Mouse (Mus musculus): Measurements from ENCODE around the gene Rcsd1. TPM values are rescaled to one million over a fixed set of nuclear protein-coding genes. Genes with fewer than 3 reads are reported as not detected.

Gene Rcsd1
- total RNA-seq (2021): 1 to 10 TPM; 6.4 to 8.5 TPM
- long read RNA-seq, experiment 1, full-length matches to known transcripts: 5 of 9 reads
- long read RNA-seq, experiment 1, partial matches to known transcripts: 3 of 9 reads
- long read RNA-seq, experiment 1, other reads (novel, unspliced or antisense): 1 of 9 reads
- long read RNA-seq, experiment 2, full-length matches to known transcripts: 9 of 11 reads
- long read RNA-seq, experiment 2, partial matches to known transcripts: 0 of 11 reads
- long read RNA-seq, experiment 2, other reads (novel, unspliced or antisense): 2 of 11 reads

DNA sequence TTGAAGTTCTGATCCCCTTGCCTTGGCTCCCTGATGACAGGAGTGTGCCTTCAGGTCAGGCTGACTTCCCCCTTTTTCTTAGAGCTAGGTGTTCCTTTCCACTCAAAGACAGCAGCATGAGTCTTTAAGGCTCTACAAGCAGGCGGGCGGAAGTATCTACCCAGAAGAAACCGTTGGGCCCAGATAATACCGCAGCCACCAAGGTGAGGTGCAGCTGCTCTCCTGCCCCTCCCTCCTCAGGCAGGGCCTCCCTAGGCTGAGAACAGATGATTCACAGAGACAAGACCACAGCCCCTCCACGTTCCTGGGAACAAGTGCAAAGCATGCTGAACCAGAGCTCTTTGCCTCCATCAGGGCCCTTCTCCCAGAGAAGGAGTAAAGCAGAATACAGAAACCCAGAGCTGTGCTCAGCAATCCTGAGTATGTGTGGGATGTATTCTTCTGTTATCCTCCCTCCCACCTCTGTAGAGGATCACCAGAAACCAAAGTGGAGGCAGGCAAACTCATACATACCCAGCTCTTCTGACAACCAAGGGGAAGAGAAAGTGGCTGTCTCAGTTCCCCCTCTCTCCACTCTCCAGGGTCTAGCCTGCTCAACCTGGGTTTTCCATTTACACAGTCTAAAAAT is at the start of gene Rcsd1:
Gene Rcsd1, minus strand, starts transcription at position 129 of the 628 bp plus-strand sequence.
- DNase-seq (ENCODE audit: low spot score in 2 of 2): no peak
- intact Hi-C loops (cut with DNase I): no loop called here

DNA sequence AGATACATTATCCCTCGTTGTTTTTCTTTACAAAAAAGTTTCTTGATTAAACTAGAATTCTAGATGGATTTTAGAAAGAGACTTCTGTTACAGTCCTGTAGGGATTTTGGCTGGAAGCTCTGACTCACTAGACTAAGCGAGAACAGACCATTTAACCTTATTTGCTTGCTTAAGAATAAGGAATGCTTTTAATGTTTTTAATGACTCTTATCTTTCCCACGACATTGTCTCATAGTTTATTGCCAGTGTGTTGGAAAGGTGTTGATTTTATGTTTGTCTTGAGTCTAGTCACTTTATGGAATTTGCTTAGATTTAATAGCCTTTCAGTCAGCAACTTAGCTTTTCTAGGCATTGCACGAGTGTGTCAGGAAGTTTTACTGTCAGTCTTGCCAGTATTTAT is 45.6 kb upstream of the Rcsd1 start:
- no peak for DNase-seq (ENCODE audit: low spot score in 2 of 2)
- intact Hi-C loops (cut with DNase I): loop anchor here (1.0 kb wide), 1 partner anchor 196 kb away; no protein-coding TSS in a partner anchor

DNA sequence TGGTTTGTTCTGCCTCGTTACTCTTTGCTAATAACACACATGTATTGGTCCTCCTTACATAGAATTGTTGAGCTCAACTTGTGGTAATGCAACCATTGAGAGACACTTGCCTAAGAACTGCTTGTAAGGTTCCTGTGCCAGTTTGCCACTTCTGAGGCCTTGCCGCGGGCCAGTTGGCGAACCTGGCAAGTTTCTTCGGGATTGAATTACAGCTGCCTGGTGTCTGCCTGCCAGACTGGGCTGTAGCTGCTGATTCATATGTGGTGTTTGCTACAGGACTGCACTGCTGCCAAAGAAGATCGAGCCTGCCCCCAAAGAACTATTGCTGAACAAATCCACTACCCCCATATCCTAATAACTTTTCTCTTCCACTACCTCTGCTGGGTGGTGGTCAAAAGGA is 44.6 kb upstream of the Rcsd1 start:
- intact Hi-C loops (cut with DNase I): no loop called here
- DNase-seq (ENCODE audit: low spot score in 2 of 2): no peak

DNA sequence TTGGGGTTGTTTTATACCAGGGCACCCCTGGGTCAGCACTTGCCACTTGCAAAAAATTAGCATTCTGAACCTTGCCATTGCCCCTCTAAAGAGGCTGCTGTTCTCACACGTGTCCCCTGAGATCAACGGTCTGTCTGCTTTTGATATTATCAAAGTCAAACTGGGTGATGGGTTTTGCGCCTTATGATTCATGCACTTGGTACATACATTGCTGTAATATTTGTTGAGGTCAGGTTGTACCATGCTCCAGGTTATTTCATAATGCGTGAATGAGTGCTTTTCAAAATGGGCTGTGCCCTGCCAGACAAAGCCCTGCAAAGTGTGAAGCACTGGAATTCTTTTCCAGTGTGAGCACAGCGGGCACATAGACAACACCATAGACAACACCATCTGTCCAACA is 42.3 kb upstream of the Rcsd1 start:
- no peak for DNase-seq (ENCODE audit: low spot score in 2 of 2)
- intact Hi-C loops (cut with DNase I): no loop called here

DNA sequence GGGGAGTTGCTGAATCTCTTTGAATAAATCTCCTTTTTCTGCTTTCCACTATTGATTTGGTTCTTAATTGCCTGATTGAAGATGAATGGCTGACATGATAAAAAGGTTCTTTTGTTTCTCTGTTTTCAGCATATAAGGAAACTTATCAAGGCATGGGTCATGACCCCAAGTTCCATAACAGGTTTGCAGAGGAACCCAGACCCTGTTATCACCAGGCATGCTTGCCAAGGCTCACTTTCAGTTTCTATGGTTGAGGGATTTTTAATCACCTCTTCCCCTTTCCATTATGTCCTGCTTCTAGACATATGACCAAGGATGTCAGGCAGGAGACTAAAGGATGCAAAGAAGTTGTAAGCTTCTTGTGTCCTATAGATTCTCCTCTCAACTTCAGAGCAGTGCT is 41.6 kb upstream of the Rcsd1 start:
- no peak for DNase-seq (ENCODE audit: low spot score in 2 of 2)
- intact Hi-C loops (cut with DNase I): no loop called here

DNA sequence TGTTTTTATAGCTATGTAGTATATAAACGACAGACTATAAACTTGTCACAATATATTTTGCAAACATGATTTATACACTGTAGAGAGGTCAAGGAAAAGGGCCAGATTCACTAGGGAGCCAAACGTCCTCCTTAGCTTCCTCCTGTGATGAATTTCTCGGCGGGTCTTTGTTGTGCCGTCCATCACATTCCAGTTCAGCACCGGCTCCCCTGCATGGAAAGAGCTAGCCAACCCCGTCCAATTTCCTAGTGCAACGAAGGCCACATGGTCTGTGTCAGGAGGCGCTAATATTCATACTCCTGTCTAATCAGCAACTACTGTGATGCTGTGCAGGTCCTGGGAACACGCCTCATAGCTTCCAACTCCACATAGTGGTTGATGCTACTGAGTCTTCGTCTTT is 38.5 kb upstream of the Rcsd1 start:
- no peak for DNase-seq (ENCODE audit: low spot score in 2 of 2)
- intact Hi-C loops (cut with DNase I): no loop called here

DNA sequence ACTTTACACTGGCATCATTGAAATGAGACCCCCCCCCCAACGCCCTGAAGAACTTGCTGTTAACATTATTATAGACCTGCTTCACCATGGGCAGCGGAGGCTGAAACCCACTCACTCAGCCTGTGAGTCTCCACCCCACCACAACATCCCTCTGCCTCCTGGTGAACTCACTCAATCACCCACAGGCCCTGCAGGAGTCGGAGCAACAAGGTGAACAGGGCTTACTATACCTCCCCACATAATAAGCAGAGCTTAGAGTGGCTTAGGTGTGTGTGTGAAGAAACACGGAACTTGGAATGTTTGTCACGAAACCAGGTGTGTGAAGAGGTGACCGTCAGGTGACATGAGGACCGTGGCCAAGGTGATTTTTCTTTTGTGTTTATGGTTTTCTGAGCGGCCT is 32.4 kb upstream of the Rcsd1 start:
- no peak for DNase-seq (ENCODE audit: low spot score in 2 of 2)

DNA sequence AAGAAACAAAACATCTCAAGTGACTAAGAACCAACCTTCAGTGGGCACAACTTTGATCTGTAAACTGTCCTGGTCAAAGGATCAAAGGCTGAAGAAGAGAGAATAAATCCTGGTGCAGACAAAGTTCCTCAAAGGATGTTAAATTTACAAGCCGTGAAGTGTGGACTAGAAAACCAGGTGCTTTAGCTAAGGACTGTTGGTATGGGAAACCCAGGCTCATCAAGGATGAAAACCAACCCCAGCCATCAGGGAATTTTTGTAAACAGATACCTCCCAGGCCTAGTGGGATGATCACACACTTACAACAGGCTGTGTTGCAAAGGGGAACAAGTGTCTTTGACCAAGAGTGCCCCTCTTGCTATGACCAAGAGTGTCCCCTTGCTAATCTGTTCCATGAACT is 29.4 kb upstream of the Rcsd1 start:
- intact Hi-C loops (cut with DNase I): no loop called here
- no peak for DNase-seq (ENCODE audit: low spot score in 2 of 2)

More for the DNA sequence above, 32.4 kb upstream of the Rcsd1 start:
- intact Hi-C loops (cut with DNase I): no loop called here

DNA sequence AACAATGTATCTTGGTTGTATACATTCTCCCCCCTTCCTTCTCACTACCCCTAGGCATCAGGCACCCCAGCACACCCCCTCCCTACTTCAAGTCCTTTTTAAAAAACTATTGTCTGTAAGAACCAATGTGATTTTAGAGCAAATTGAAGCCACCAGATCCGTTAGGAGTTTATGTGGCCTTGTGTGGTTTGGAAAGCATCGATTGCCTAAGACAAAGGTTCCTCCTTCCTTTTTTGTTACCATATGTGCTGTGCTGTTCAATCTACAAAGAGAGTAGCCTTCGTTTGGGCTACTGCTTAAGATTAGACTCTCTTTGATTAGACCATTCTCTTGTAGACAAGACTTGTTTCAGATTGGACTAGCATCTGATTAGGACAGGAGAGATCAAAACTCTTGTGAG is 28.3 kb upstream of the Rcsd1 start:
- no peak for DNase-seq (ENCODE audit: low spot score in 2 of 2)

DNA sequence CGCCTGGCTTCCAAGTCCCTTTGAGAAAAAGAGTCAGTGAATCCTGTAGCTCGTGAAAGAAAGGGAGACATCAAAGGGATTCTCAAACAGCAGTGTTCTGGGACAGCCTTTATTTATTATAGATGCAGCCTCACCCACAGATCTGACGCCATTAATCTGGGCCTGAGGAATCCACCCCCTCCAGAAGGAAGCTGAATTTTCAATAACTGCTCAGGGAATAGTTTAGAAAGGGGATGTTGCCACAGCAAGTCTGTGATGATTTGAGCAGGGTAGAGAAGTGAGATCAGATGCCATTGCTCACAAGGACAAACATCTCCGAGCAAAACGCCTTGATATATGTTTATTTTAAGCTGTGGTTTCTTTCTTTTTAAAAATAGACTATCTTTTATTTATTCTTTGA is 27.9 kb upstream of the Rcsd1 start:
- intact Hi-C loops (cut with DNase I): loop anchor here (2.0 kb wide), 1 partner anchor 155 kb away; no protein-coding TSS in a partner anchor
- no peak for DNase-seq (ENCODE audit: low spot score in 2 of 2)

More for the DNA sequence above, 28.3 kb upstream of the Rcsd1 start:
- intact Hi-C loops (cut with DNase I): loop anchor here (2.0 kb wide), 1 partner anchor 155 kb away; no protein-coding TSS in a partner anchor

DNA sequence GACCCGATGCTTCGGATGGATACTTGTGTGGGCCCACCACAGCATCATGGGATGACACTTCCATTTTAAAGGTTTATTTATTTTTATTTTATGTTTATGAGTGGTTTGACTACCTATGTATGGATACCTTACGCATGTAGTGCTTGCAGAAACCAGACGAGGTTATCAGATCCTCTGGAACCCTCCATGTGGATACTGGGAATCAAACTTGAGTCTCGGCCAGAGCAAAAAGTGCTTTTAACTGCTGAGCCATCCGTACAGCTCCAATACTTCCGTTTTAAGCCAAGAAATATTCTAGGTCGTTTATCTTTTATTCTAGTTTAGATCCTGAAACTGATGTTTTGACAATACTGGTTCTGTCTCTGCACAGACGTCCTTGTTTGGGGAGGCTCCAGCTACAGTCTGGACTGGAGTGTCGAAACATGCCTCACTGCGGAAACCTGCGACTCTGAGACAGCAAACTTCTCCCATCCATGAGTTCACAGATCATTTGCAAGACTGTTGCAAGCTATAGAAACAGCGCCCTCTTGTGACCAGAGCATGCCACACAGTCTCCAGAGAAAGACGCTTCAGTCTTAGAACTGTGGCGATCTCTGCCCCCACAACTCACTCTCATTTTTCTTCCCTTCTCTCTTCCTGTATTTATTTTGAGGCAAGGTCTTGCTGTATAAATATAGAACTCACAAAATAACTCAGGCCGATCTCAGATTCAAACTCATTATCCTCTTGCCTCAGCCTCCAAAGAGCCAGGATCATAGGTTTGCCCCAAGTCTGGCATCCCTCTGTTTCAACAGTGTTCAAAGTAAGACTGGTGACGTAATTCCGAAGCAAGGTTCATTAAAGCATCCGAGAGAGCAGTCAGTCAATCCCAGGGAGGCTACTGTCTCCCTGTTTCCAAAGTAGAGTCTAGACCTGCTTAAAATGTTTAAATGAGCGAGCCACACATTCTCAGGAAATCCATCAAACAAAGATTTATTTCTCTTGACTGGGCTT is 26.6 kb upstream of the Rcsd1 start:
- intact Hi-C loops (cut with DNase I): loop anchor here (1.0 to 2.0 kb wide), 2 partner anchors 76 to 153 kb away; no protein-coding TSS in a partner anchor
- DNase-seq (ENCODE audit: low spot score in 2 of 2): peak; percentile 90 to 95

DNA sequence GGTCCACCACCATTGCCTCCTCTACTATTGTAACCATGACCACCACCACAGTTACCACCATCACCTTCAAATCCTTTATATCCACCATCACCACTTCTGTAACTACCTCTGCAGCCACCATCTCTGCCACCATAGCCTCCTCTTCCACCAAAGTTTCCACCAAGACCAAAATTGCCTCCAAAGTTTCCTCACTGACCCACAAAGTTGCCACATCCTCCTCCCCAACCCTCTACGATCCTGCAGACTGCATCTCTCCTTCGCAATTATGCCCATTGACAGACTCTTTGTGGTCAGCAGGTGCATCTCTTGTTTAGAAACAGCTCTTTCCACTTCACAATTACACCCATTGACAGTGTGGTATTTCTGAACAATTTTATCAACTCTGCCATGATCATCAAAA is 25.3 kb upstream of the Rcsd1 start:
- intact Hi-C loops (cut with DNase I): no loop called here
- DNase-seq (ENCODE audit: low spot score in 2 of 2): no peak

DNA sequence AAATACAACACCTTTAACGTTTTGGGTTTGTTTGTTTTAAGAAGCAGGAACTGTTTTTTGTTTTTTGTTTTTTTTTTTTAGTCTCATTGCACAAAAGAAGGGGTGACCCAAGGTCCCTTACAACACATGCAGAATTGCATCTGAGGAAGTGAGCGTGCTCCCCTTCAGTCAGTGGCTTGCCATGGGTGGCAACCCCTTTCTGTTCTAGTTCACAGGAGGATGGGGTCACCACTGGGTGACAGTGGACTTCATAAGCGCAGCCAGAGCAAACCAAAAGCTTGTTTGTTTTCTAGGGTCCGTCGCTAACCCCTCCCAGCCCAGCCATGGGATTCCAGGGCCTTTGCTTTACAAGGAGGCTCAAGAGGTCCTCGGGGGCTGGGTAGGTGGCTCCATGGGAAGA is 22.0 kb upstream of the Rcsd1 start:
- no peak for DNase-seq (ENCODE audit: low spot score in 2 of 2)
- intact Hi-C loops (cut with DNase I): no loop called here

DNA sequence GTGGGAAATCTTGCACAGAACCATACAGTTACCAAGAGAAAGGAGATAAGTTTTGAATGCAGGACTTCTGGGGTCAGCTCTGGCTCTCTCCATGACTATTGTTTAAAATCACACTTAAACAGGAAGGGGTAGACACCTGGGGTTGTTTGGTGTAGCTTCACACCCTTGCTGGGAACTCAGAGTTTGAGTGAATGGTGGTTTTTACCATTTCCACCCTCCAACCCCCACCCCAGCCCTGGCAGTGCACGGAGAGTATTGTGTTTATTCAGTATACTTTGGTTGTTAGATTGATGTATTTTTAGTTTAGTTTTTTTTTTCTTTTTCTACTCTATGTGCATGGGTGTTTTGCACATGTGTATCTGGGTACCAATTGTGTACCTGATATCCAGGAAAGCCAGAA is 20.6 kb upstream of the Rcsd1 start:
- no peak for DNase-seq (ENCODE audit: low spot score in 2 of 2)
- intact Hi-C loops (cut with DNase I): no loop called here

DNA sequence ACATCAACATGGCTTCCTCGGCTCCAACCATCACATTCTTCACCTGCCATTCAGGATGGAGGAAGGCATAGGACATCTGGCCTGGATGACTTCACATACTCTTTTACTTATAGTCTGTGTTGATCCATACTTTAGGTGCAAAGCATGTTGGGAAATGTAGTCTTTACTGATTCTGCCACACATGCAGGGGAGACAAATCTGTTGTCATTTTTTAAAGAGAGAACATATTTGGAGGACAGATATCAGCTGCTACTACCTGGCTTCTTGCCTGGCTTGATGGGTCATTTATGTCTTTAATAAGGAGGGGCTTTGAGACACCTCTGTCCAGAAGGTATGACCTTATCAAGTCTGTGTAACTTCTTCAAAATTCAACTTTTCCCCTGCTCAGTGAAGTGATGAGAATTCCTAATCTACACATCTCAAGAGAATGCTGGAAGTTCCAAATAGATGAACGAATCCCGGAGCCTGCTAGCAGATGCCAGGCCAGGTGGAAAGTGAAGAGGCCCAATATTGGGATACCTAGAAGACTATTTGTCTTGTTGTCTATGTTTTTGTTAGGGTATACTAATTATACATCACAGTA is 18.6 kb upstream of the Rcsd1 start:
- DNase-seq (ENCODE audit: low spot score in 2 of 2): no peak
- intact Hi-C loops (cut with DNase I): no loop called here

DNA sequence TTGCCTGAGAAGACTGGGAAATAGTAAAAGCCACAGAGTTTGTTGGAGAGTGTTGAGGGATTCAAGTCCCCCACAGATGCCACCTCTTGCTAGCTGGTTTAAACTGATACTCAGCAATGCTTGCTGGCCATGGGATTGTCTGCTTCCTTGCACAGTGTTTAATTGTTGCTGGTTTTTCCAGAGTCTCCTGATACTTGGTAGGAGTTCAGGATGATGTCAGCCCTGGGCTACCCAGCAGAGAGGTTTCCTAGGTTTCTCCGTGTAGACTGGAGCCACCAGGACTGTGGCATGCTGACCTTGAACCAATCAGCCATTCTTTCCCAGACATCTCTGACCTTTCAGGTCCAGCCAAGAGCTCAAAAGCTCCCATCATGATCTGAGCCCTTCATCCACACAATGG is 17.4 kb upstream of the Rcsd1 start:
- DNase-seq (ENCODE audit: low spot score in 2 of 2): no peak
- intact Hi-C loops (cut with DNase I): no loop called here

DNA sequence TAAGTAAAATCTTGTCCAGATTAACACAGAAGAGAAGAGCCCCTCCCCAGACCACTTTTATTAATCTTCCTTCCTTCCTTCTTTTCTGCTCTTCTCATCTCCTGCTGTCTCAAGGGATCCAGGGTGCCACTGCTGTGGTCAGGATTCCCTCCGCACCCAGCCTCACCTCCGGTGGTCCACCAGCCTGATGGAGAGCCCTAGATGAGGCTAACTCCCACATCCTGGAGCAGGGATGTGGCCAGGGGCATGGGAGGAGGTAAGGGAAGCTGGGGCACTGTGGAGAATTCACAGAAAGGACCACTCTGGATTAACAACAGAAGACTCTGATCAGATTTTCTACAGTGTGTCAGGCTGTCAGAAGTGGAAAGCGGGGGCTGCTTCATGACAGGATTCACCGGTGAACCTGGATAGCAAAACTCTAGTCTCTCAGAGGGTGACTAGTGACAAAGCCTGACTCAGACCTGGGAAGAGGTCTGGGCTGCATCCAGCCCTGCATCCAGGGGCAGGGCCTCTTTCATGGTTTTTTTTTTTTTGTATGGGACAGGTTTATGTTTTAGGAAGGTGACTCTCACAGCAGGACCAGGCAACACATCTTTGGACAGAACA is 15.6 kb upstream of the Rcsd1 start:
- intact Hi-C loops (cut with DNase I): no loop called here
- no peak for DNase-seq (ENCODE audit: low spot score in 2 of 2)

DNA sequence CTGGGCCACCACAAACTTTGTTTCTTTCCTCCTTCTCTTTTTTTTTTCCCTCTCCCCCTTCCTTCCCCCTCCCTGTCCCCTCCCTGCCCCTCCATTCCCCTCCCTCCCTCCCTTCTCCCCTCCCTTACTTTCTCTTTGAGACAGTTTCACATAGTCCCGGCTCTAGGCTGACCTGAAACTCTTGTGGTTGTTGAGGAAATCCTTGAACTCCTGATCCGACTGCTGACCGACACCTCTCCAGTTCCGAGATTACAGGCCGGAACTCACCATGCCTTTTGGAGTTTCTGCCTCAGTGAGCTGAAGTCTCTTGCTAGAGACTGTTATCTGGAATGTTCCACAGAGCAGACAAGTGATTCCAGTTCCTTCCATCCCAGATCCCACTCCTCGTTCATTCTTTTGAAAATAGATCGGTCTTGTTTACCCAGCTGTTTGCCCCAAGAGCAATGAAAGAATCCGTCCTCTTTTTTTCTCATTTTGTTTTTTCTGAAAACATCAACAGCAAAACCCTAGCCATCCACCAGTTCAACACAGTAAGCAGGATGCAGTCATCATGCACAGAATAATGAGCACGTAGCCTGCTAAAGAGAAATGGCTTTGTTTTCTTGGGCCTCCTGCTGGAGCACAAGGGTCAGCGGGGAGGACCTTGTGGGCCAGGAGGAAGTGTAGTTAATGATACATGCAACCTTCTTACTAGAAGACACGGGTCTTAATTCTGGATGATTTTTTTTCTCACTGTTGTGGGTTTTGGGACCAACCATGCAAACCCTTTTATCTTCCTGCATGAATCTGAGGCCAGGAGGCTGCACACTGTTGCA is 14.9 kb upstream of the Rcsd1 start:
- intact Hi-C loops (cut with DNase I): no loop called here
- DNase-seq (ENCODE audit: low spot score in 2 of 2): no peak
